Mouse (Mus musculus): ENCODE measurements around the gene Fbn1. TPM values are rescaled to one million over a fixed set of nuclear protein-coding genes. Genes with fewer than 3 reads are reported as not detected.

Fbn1 gene
- polyA plus RNA-seq, 2 experiments: 0.73 to 1.3 TPM

DNA sequence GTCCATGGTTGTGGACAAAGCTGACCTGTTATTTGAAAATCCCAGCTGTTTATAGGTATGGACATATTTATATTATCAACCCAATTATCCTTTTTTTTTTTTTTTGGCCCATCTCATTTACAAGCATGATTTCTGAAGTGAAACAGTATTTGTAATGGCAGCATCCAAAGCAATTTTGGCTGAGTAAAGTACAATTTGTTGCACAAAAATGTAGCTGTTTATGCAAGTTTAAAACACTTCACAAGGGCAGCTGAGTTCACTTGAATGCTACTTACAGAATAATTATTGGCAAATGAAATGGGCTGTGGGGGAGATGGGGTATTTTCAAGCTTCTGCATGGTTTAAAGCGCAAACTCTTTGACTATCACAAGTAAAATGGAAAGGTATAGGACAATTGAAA lies 209.0 kb downstream of the Fbn1 start:
- no peak for TF ChIP-seq CTCF (IDR thresholded peaks at IDR 0.05; ENCODE audit: low read depth)
- TF ChIP-seq EP300 (IDR thresholded peaks at IDR 0.05; ENCODE audit: low read depth): no peak
- Histone ChIP-seq H3K27me3 (ENCODE audit: control insufficient read depth, insufficient read depth, low read length) (no peaks in the 10 kb centered on the region), H3K36me3 (replicated peaks; ENCODE audit: control insufficient read depth, insufficient read depth, low read depth) (no peaks in the 10 kb centered on the region), H3K9ac (replicated peaks) (no peak overlapping the region), H3K4me3 (ENCODE audit: insufficient read depth in 1 of 2, low read depth in 2 of 2, low read length in 2 of 2) (no peak overlapping the region), H3K27ac (no peak overlapping the region), H3K4me1 (replicated peaks; ENCODE audit: control insufficient read depth in 2 of 2, insufficient read depth in 2 of 2, low read length in 1 of 2) (no peaks in the 10 kb centered on the region), H3K4me2 (ENCODE audit: low read depth) (no peak overlapping the region), H3K9me3 (ENCODE audit: control insufficient read depth, low read length) (no peaks in the 10 kb centered on the region)
- ATAC-seq (ENCODE audit: insufficient read depth) (no peak), DNase-seq (ENCODE audit: low read depth in 3 of 3, low spot score in 3 of 3) (no peak)
- 71% methylated on average over 1 of the region's 1 CpGs for WGBS (ENCODE audit: insufficient replicate concordance)

GRCm38 (mm10) chr2:125295526-125295925 lies 212.3 kb downstream of the Fbn1 start:
- WGBS (ENCODE audit: insufficient replicate concordance): 73% methylated on average over 3 of the region's 3 CpGs
- Histone ChIP-seq H3K9ac (replicated peaks) (no peak overlapping the region), H3K4me2 (ENCODE audit: low read depth) (no peak overlapping the region), H3K4me3 (ENCODE audit: insufficient read depth in 1 of 2, low read depth in 2 of 2, low read length in 2 of 2) (no peak overlapping the region), H3K27ac (no peak overlapping the region), H3K4me1 (replicated peaks; ENCODE audit: control insufficient read depth in 2 of 2, insufficient read depth in 2 of 2, low read length in 1 of 2) (no peaks in the 10 kb centered on the region), H3K36me3 (replicated peaks; ENCODE audit: control insufficient read depth, insufficient read depth, low read depth) (no peaks in the 10 kb centered on the region), H3K9me3 (ENCODE audit: control insufficient read depth, low read length) (no peaks in the 10 kb centered on the region), H3K27me3 (ENCODE audit: control insufficient read depth, insufficient read depth, low read length) (no peaks in the 10 kb centered on the region)
- ATAC-seq (ENCODE audit: insufficient read depth): no peak
- TF ChIP-seq EP300 (IDR thresholded peaks at IDR 0.05; ENCODE audit: low read depth) (no peak), CTCF (IDR thresholded peaks at IDR 0.05; ENCODE audit: low read depth) (no peak)
- DNase-seq (ENCODE audit: low read depth in 3 of 3, low spot score in 3 of 3): no peak

DNA sequence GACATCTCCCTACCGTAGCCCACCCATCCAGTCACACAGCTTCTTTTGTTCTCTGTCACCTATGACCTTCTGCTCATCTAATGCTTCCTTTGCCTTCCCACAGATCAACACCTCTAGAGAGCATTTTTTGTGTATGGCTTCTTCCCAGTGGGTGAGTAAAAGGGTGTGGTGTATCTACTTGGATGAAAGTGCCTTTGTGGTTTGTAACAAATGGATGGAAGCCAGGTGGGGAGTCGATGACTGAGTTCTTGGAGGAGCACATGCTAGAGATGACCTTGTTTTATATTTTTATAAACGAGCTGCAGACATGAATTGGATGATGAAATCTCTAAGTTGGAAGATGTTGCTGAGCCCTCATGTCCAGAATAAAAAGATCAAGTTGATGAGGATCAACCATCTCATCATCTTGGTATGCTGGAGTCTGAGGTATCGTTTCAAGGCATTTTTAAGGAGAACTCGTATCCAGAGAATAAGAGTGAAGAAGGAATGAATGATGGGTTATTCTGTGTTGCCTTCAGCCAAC lies 213.8 kb downstream of the Fbn1 start:
- Histone ChIP-seq H3K4me3 (ENCODE audit: insufficient read depth in 1 of 2, low read depth in 2 of 2, low read length in 2 of 2) (no peak overlapping the region), H3K36me3 (replicated peaks; ENCODE audit: control insufficient read depth, insufficient read depth, low read depth) (no peaks in the 10 kb centered on the region), H3K27ac (no peak overlapping the region), H3K27me3 (ENCODE audit: control insufficient read depth, insufficient read depth, low read length) (no peaks in the 10 kb centered on the region), H3K9me3 (ENCODE audit: control insufficient read depth, low read length) (no peaks in the 10 kb centered on the region), H3K4me2 (ENCODE audit: low read depth) (no peak overlapping the region), H3K4me1 (replicated peaks; ENCODE audit: control insufficient read depth in 2 of 2, insufficient read depth in 2 of 2, low read length in 1 of 2) (no peaks in the 10 kb centered on the region), H3K9ac (replicated peaks) (no peak overlapping the region)
- no peak for TF ChIP-seq CTCF (IDR thresholded peaks at IDR 0.05; ENCODE audit: low read depth)
- no peak for DNase-seq (ENCODE audit: low read depth in 3 of 3, low spot score in 3 of 3)
- WGBS (ENCODE audit: insufficient replicate concordance): 59% methylated on average over 5 of the region's 5 CpGs
- no peak for ATAC-seq (ENCODE audit: insufficient read depth)

- H3K27ac ChIP-seq: no peak overlapping the region
- DNase-seq (ENCODE audit: low read depth in 3 of 3, low spot score in 3 of 3): no peak
- H3K4me3 ChIP-seq (ENCODE audit: insufficient read depth in 1 of 2, low read depth in 2 of 2, low read length in 2 of 2): no peak overlapping the region
- H3K36me3 ChIP-seq (replicated peaks; ENCODE audit: control insufficient read depth, insufficient read depth, low read depth): no peaks in the 10 kb centered on the region
- no peaks in the 10 kb centered on the region for H3K4me1 ChIP-seq (replicated peaks; ENCODE audit: control insufficient read depth in 2 of 2, insufficient read depth in 2 of 2, low read length in 1 of 2)
- no peak overlapping the region for H3K9ac ChIP-seq (replicated peaks)
- TF ChIP-seq EP300 (IDR thresholded peaks at IDR 0.05; ENCODE audit: low read depth) (no peak), CTCF (IDR thresholded peaks at IDR 0.05; ENCODE audit: low read depth) (no peak)
- H3K9me3 ChIP-seq (ENCODE audit: control insufficient read depth, low read length): no peaks in the 10 kb centered on the region
- WGBS (ENCODE audit: insufficient replicate concordance): 68% methylated on average over 7 of the region's 7 CpGs
- no peak overlapping the region for H3K4me2 ChIP-seq (ENCODE audit: low read depth)
- ATAC-seq (ENCODE audit: insufficient read depth): no peak
- H3K27me3 ChIP-seq (ENCODE audit: control insufficient read depth, insufficient read depth, low read length): no peaks in the 10 kb centered on the region
These were observed 215.2 kb downstream of the Fbn1 start for GRCm38 (mm10) chr2:125292616-125293015.

DNA sequence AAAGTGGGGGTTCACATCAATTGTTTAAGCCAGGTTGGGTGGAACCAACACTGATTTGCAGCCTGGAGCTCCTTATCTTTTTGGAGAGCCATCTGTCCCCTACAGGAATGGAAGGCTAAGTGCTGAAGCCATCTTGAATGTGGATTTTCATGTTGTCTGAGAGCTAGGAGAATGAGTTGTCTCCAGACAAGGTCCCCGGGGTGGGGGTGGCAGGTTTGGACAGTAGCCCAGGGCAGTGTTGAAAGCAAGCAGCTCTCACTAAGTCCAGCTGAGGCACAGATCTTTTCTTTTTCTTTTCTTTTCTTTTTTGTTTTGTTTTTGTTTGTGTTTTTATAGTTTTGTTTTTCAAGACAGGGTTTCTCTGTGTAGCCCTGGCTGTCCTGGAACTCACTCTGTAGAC lies 216.7 kb downstream of the Fbn1 start:
- H3K4me3 ChIP-seq (ENCODE audit: insufficient read depth in 1 of 2, low read depth in 2 of 2, low read length in 2 of 2): no peak overlapping the region
- H3K9me3 ChIP-seq (ENCODE audit: control insufficient read depth, low read length): no peaks in the 10 kb centered on the region
- H3K27ac ChIP-seq: no peak overlapping the region
- DNase-seq (ENCODE audit: low read depth in 3 of 3, low spot score in 3 of 3) (no peak), ATAC-seq (ENCODE audit: insufficient read depth) (no peak)
- no peaks in the 10 kb centered on the region for H3K36me3 ChIP-seq (replicated peaks; ENCODE audit: control insufficient read depth, insufficient read depth, low read depth)
- no peaks in the 10 kb centered on the region for H3K4me1 ChIP-seq (replicated peaks; ENCODE audit: control insufficient read depth in 2 of 2, insufficient read depth in 2 of 2, low read length in 1 of 2)
- WGBS (ENCODE audit: insufficient replicate concordance): 44% methylated on average over 1 of the region's 1 CpGs
- no peak overlapping the region for H3K4me2 ChIP-seq (ENCODE audit: low read depth)
- H3K9ac ChIP-seq (replicated peaks): no peak overlapping the region
- TF ChIP-seq CTCF (IDR thresholded peaks at IDR 0.05; ENCODE audit: low read depth) (no peak), EP300 (IDR thresholded peaks at IDR 0.05; ENCODE audit: low read depth) (no peak)
- no peaks in the 10 kb centered on the region for H3K27me3 ChIP-seq (ENCODE audit: control insufficient read depth, insufficient read depth, low read length)

Data from liver, embryonic 14.5 days (tissue).